Mouse (Mus musculus) lung, embryonic 14.5 days (tissue): ENCODE measurements at regions not wholly inside any gene's neighbourhood (a gene's known extent, or its start where the extent isn't known, plus 50 kb on each side); places are given as distances from the start of the nearest gene placed in this dataset.

Source experiments
- ATAC-seq: fragments of 200-750 bp; cut with Nextera tagmentation; 2 replicates; pipeline ENCODE4 v1.8.0; 2017; ENCODE audit warnings: mild to moderate bottlenecking, moderate TSS enrichment, moderate library complexity; ENCODE audit not compliant: insufficient read depth
- DNase-seq: peaks from one replicate; pipeline ENCODE4 v3.0.0-alpha.2; 2015
- H3K27ac ChIP-seq: fragments of 300-500 bp; sonication (generic); 2 replicates; pipeline ENCODE4 v1.5.1; 2014; ENCODE audit warnings: low read depth, mild to moderate bottlenecking, moderate library complexity
- H3K27me3 ChIP-seq: fragments of 300-500 bp; sonication (generic); 2 replicates; pipeline ENCODE4 v1.6.1; 2014; ENCODE audit warnings: low read length, control low read depth; ENCODE audit not compliant: insufficient read depth
- H3K36me3 ChIP-seq: fragments of 300-500 bp; sonication (generic); 2 replicates; pipeline ENCODE4 v1.6.1; 2014; ENCODE audit warnings: control low read depth; ENCODE audit not compliant: insufficient read depth
- H3K4me1 ChIP-seq: fragments of 300-500 bp; sonication (generic); 2 replicates; pipeline ENCODE4 v1.6.1; 2014; ENCODE audit warnings: antibody characterized with exemption, control low read depth; ENCODE audit not compliant: insufficient read depth
- H3K4me2 ChIP-seq: fragments of 300-500 bp; sonication (generic); 2 replicates; pipeline ENCODE4 v1.6.1; 2014; ENCODE audit warnings: mild to moderate bottlenecking
- H3K4me3 ChIP-seq: fragments of 300-500 bp; sonication (generic); 2 replicates; pipeline ENCODE4 v1.5.1; 2014; ENCODE audit warnings: low read depth, low read length
- H3K9ac ChIP-seq: fragments of 300-500 bp; sonication (generic); 2 replicates; pipeline ENCODE4 v1.6.1; 2014
- H3K9me3 ChIP-seq: fragments of 300-500 bp; sonication (generic); 2 replicates; pipeline ENCODE4 v1.6.1; 2016; ENCODE audit warnings: low read depth, low read length, control low read depth
- CTCF ChIP-seq: IDR thresholded peaks from 2 replicates; pipeline ENCODE4 v1.5.1; 2016; ENCODE audit warnings: antibody characterized with exemption, low read depth
- WGBS: fragments of 180-500 bp; shearing (Covaris S2); extraction: QIAGEN DNeasy Blood & Tissue Kit; methylation state at CpG from one replicate; pipeline ENCODE4 v1.1.7; 2014; 5-methylcytosine and 5-hydroxymethylcytosine counted together

DNA sequence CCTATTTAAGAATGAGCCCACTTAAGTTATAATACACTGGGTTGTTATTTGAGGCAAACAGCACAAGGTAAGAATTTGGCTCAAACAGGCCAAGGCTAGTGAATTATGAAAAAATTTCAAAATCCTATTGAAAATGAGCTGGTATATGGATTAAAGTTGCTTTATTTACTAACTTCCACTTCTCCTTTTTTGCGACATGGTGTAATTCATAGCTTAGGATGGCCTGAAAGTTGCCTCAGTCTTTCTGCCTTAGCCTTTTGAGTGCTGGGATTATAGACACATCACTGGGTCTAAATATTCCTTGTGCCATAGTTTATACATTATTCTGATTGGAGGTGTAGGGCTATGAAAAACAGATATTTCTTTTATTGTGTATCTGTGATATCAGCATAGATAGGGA, 81.9 kb downstream of the Edem1 start:
- 87% methylated on average over 1 of the region's 1 CpGs for WGBS
- H3K36me3 ChIP-seq, result no peaks in the 10 kb centered on the region
- ATAC-seq, result no peak
- H3K4me3 ChIP-seq, result no peak overlapping the region
- H3K4me2 ChIP-seq, result no peak overlapping the region
- H3K9ac ChIP-seq, result no peak overlapping the region
- no peak for TF ChIP-seq CTCF
- no peak for DNase-seq
- H3K27ac ChIP-seq, result no peak overlapping the region
- H3K27me3 ChIP-seq, result no peaks in the 10 kb centered on the region
- H3K4me1 ChIP-seq, result no peaks in the 10 kb centered on the region
- no peaks in the 10 kb centered on the region for H3K9me3 ChIP-seq

DNA sequence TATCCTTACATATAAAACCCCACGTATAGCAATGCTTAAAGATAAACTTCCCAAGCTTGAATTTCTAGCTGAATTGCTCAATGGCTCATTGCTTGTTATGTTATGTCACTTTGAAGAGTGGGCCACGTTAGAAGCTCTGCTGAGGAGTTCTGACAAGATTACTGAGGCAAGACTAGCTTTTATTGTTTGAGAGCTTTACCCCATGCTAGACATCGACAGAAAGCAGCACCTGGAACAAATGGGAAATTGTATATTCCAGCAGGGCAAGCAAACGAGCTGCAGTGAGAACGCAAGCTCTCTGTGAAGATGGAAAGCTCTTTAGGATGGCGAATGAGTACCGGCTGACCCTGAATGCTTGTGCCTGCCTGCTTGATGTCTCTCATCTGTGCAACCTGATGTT, 84.1 kb downstream of the Edem1 start:
- Histone ChIP-seq H3K9me3 (no peaks in the 10 kb centered on the region), H3K36me3 (no peaks in the 10 kb centered on the region), H3K4me2 (no peak overlapping the region), H3K27me3 (no peaks in the 10 kb centered on the region), H3K4me1 (no peaks in the 10 kb centered on the region), H3K9ac (no peak overlapping the region), H3K27ac (no peak overlapping the region), H3K4me3 (no peak overlapping the region)
- no peak for DNase-seq
- WGBS, result 36% methylated on average over 7 of the region's 7 CpGs
- ATAC-seq, result no peak
- no peak for TF ChIP-seq CTCF

DNA sequence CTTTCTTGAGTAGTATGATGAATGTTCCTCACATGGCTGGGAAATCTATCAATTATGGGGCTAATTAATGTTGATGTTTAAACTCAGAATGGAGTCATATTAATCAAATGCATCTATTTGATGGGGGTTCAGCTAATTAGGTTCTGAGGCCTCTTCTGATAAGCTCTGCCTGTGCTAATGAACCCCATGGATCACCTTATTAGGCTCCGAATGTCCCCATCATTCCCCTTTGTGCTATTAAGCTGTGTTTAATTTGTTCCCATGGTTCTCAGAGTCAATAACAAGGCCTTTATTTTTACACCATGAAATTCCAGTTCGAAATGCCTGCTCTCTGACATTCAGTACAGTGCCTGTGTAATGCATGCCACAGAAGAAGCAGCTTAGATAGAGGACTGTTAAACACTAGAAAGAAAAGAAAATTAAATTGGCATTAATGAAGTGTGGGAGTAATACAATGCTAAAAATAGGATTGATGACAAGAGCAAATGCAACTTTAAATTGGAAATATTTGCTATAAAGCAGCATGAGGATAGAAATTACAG, 91.0 kb downstream of the Edem1 start:
- Histone ChIP-seq H3K4me3 (no peak overlapping the region), H3K27ac (no peak overlapping the region), H3K9me3 (no peaks in the 10 kb centered on the region), H3K4me2 (no peak overlapping the region), H3K36me3 (no peaks in the 10 kb centered on the region), H3K9ac (no peak overlapping the region), H3K27me3 (no peaks in the 10 kb centered on the region), H3K4me1 (no peaks in the 10 kb centered on the region)
- TF ChIP-seq CTCF, result no peak
- ATAC-seq, result no peak
- DNase-seq, result no peak
- WGBS, result 71% methylated on average over 2 of the region's 2 CpGs

DNA sequence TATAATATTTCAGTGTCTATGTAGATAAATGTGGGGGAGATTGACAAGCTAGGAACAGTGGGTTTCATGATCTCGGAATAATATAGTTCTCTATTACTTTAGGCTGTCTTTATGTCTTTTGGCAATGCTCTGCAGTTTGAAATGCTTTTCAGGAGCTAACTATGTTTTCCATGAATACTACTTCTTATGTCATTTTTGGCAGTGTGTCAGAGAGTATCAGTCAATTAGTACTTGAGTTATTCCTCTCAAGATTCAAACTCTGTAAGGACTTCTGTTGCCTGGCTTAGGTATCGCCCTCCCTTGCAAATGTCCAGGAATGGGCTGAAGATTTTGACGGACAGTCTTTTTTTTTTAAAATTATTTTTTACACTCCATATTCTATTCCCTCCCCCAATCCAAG, 92.7 kb downstream of the Edem1 start:
- Histone ChIP-seq H3K4me2 (no peak overlapping the region), H3K9me3 (no peaks in the 10 kb centered on the region), H3K9ac (no peak overlapping the region), H3K27ac (no peak overlapping the region), H3K36me3 (no peaks in the 10 kb centered on the region), H3K4me3 (no peak overlapping the region), H3K27me3 (no peaks in the 10 kb centered on the region), H3K4me1 (no peaks in the 10 kb centered on the region)
- WGBS, result 86% methylated on average over 3 of the region's 3 CpGs
- no peak for ATAC-seq
- DNase-seq, result peak; percentile 9
- TF ChIP-seq CTCF, result no peak

DNA sequence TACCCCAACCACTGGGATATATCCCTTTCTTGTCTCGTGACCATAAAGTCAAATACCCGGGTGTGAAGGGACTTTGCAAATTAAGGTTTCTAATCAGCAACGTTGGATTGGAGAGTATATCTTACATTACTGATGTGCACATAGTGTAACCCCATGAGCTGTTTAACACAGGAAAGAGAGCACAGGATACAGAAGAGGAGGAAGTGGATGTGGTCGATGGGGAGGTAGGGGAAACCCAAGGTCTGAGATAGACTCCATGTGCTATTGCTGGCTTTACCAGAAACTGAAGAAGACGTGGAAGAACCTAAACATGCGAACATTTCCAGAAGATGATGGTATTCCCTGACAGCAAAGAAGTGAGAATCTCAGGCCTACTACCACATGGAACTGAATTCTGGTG, 94.1 kb downstream of the Edem1 start:
- Histone ChIP-seq H3K4me2 (no peak overlapping the region), H3K4me1 (no peaks in the 10 kb centered on the region), H3K27ac (no peak overlapping the region), H3K27me3 (no peaks in the 10 kb centered on the region), H3K4me3 (no peak overlapping the region), H3K9ac (no peak overlapping the region), H3K9me3 (no peaks in the 10 kb centered on the region), H3K36me3 (no peaks in the 10 kb centered on the region)
- no peak for DNase-seq
- ATAC-seq, result no peak
- WGBS, result 81% methylated on average over 6 of the region's 6 CpGs
- TF ChIP-seq CTCF, result no peak

DNA sequence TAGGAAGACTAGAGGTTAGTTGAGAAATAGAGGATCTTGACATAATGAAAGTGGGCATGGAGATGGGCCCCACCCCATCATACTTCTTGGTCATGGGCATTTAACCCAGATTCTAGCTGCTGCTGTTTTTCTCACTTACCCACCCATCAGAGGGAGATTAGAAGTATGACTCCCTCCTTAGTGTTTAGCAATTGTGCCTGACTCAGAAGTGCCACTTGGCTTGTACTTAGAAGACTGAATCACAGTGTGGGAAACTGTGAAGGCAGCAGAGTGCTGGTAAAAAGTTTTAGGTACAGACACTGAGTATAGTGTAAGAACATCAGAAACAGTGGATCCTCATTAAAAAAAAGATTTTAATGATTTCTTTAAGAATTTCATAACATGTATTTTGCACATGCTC, 100.5 kb downstream of the Edem1 start:
- Histone ChIP-seq H3K9ac (no peak overlapping the region), H3K4me1 (no peaks in the 10 kb centered on the region), H3K27ac (no peak overlapping the region), H3K9me3 (no peaks in the 10 kb centered on the region), H3K4me2 (no peak overlapping the region), H3K27me3 (no peaks in the 10 kb centered on the region), H3K36me3 (no peaks in the 10 kb centered on the region), H3K4me3 (no peak overlapping the region)
- no peak for DNase-seq
- no peak for TF ChIP-seq CTCF
- no peak for ATAC-seq

DNA sequence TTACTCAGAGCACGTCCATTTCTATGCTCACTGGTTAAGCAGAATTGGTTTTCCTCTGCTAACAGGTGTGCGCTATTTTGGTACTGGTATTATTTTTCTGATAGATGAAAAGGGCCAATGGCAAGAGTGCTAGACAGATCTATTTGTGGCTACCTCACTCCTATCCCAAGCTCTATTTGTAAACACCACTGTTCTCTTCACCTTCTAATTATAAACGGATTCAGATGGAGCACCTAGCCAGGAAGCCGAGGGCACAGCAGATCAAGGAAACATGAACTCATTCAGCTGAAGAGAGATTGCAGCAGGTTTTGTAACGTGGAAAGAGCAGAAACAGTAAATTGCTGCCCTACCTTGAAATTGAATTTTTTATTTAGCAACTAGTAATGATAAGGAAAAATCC, 110.2 kb downstream of the Edem1 start:
- no peak for TF ChIP-seq CTCF
- H3K27me3 ChIP-seq, result no peaks in the 10 kb centered on the region
- H3K27ac ChIP-seq, result no peak overlapping the region
- no peaks in the 10 kb centered on the region for H3K4me1 ChIP-seq
- no peaks in the 10 kb centered on the region for H3K36me3 ChIP-seq
- H3K9me3 ChIP-seq, result no peaks in the 10 kb centered on the region
- no peak for ATAC-seq
- H3K9ac ChIP-seq, result no peak overlapping the region
- no peak for DNase-seq
- H3K4me3 ChIP-seq, result no peak overlapping the region
- H3K4me2 ChIP-seq, result no peak overlapping the region
- WGBS, result 75% methylated on average over 5 of the region's 5 CpGs

DNA sequence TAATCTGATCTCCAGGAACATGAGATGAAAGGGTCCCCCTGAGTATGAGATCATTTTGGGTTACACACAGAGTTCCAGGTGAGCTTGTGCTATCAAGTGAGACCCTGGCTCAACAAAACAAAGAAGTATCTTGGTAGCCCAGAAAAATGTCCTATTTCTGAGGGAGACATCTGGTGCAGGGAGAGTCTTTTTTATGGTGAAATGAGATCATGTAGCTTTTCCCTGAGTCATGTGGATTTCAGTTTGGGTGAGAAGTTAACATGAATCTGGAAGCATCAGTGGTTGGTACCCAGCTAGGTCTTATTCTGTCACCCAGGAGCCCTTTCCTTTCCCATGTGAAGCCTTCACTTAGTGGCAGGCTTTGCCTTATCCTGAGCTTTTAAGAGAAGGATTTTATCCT, 113.8 kb downstream of the Edem1 start:
- Histone ChIP-seq H3K27ac (no peak overlapping the region), H3K9ac (no peak overlapping the region), H3K36me3 (no peaks in the 10 kb centered on the region), H3K4me2 (no peak overlapping the region), H3K4me1 (no peaks in the 10 kb centered on the region), H3K9me3 (no peaks in the 10 kb centered on the region), H3K27me3 (no peaks in the 10 kb centered on the region), H3K4me3 (no peak overlapping the region)
- DNase-seq (no peak), ATAC-seq (no peak)
- TF ChIP-seq CTCF, result no peak
